Mouse (Mus musculus) CD8-positive naive resting alpha-beta T cell, adult 2 months (primary cell): ENCODE measurements around the gene Znrf4.
"Not testable (repeated sequence)": the region's sequence is repeated elsewhere in the genome, so short reads cannot be mapped to it uniquely, and the experiment has no call there.

ENCODE experiments used
- DNase-seq, 2 experiments: peaks; one replicate each; pipeline ENCODE4 v3.0.0; 2022; ENCODE audit warnings: low read depth in 2 of 2, low spot score in 2 of 2

Gene Znrf4

GRCm38 (mm10) chr17:56536192-56536591 lies 24.0 kb upstream of the Znrf4 start:
- no peak for DNase-seq

- no peak for DNase-seq
Measured at GRCm38 (mm10) chr17:56524943-56525342, 12.7 kb upstream of the Znrf4 start.

- no peak for DNase-seq
Measured at GRCm38 (mm10) chr17:56522744-56523143, 10.5 kb upstream of the Znrf4 start.

GRCm38 (mm10) chr17:56515690-56516410 lies 3.6 kb upstream of the Znrf4 start:
- DNase-seq = no peak

GRCm38 (mm10) chr17:56514916-56515315 lies 2.7 kb upstream of the Znrf4 start:
- DNase-seq = no peak

- DNase-seq = no peak
Measured at GRCm38 (mm10) chr17:56514330-56514729, 2.1 kb upstream of the Znrf4 start.

GRCm38 (mm10) chr17:56511707-56512090 lies 532 bp downstream of the Znrf4 start:
- DNase-seq = no peak

GRCm38 (mm10) chr17:56510970-56511706 lies 1.1 kb downstream of the Znrf4 start:
- DNase-seq = no peak

- no peak for DNase-seq
Measured at GRCm38 (mm10) chr17:56510473-56510969, 1.7 kb downstream of the Znrf4 start.

- DNase-seq = no peak
Measured at GRCm38 (mm10) chr17:56509707-56510472, 2.3 kb downstream of the Znrf4 start.

- no peak for DNase-seq
Measured at GRCm38 (mm10) chr17:56509021-56509640, 3.1 kb downstream of the Znrf4 start.

- peak; percentile 78 to 87 for DNase-seq
Measured at GRCm38 (mm10) chr17:56507161-56508068, 4.8 kb downstream of the Znrf4 start.

- DNase-seq = no peak
Measured at GRCm38 (mm10) chr17:56506417-56507065, 5.7 kb downstream of the Znrf4 start.

GRCm38 (mm10) chr17:56505401-56505800 lies 6.8 kb downstream of the Znrf4 start:
- DNase-seq = no peak

- no peak for DNase-seq
Measured at GRCm38 (mm10) chr17:56502526-56502925, 9.7 kb downstream of the Znrf4 start.

- not testable (repeated sequence) for DNase-seq
Measured at GRCm38 (mm10) chr17:56501635-56502400, 10.4 kb downstream of the Znrf4 start.

GRCm38 (mm10) chr17:56499229-56499628 lies 13.0 kb downstream of the Znrf4 start:
- no peak for DNase-seq

- no peak for DNase-seq
Measured at GRCm38 (mm10) chr17:56494480-56494879, 17.8 kb downstream of the Znrf4 start.

- no peak for DNase-seq
Measured at GRCm38 (mm10) chr17:56493841-56494240, 18.4 kb downstream of the Znrf4 start.
